Mouse (Mus musculus) stomach, embryonic 14.5 days (tissue): ENCODE data around the gene Aak1. TPM values are rescaled to one million over a fixed set of nuclear protein-coding genes. Genes with fewer than 3 reads are reported as not detected.

ENCODE experiments used
- ATAC-seq: fragments of 200-750 bp; cut with Nextera tagmentation; 2 replicates; pipeline ENCODE4 v1.8.0; 2017; ENCODE audit warnings: low read depth, moderate TSS enrichment; ENCODE audit not compliant: insufficient number of reproducible peaks, insufficient read depth, low FRiP score
- H3K27ac ChIP-seq: fragments of 300-500 bp; sonication (generic); 2 replicates; pipeline ENCODE4 v1.5.1; 2014; ENCODE audit warnings: mild to moderate bottlenecking, low read length, moderate library complexity, mixed read lengths
- H3K27me3 ChIP-seq: fragments of 300-500 bp; sonication (generic); 2 replicates; pipeline ENCODE4 v1.6.1; 2014; ENCODE audit warnings: low read length, control low read depth, mixed read lengths; ENCODE audit not compliant: control insufficient read depth, insufficient read depth
- H3K36me3 ChIP-seq: fragments of 300-500 bp; sonication (generic); 2 replicates; pipeline ENCODE4 v1.6.1; 2014; ENCODE audit warnings: mild to moderate bottlenecking, control low read depth, low read length, moderate library complexity, mixed read lengths; ENCODE audit not compliant: control insufficient read depth, insufficient read depth
- H3K4me1 ChIP-seq: fragments of 300-500 bp; sonication (generic); 2 replicates; pipeline ENCODE4 v1.6.1; 2014; ENCODE audit warnings: low read length, control low read depth, mixed read lengths; ENCODE audit not compliant: control insufficient read depth, insufficient read depth
- H3K4me2 ChIP-seq: fragments of 300-500 bp; sonication (generic); replicated peaks from 2 replicates; pipeline ENCODE4 v1.6.1; 2014; ENCODE audit warnings: low read depth, low read length, control low read depth
- H3K4me3 ChIP-seq: fragments of 300-500 bp; sonication (generic); 2 replicates; pipeline ENCODE4 v1.5.1; 2014; ENCODE audit warnings: low read depth, low read length, control low read depth
- H3K9ac ChIP-seq: fragments of 300-500 bp; sonication (generic); replicated peaks from 2 replicates; pipeline ENCODE4 v1.6.1; 2014; ENCODE audit warnings: low read depth, mild to moderate bottlenecking, control low read depth, low read length, moderate library complexity, mixed read lengths
- H3K9me3 ChIP-seq: fragments of 300-500 bp; sonication (generic); 2 replicates; pipeline ENCODE4 v1.6.1; 2016; ENCODE audit warnings: low read depth, low read length, control low read depth; ENCODE audit not compliant: control insufficient read depth
- WGBS: fragments of 180-500 bp; shearing (Covaris S2); extraction: QIAGEN DNeasy Blood & Tissue Kit; methylation state at CpG from one replicate; pipeline ENCODE4 v1.1.7; 2014; 5-methylcytosine and 5-hydroxymethylcytosine counted together
- polyA plus RNA-seq: library from polyadenylated mRNA; unstranded; fragments of >200 nt; fragmentation: Nextera tagmentation; extraction: Ambion mirVana; gene quantifications from 2 replicates; pipeline ENCODE4 v1.2.1, GENCODE M21; 2014

Gene Aak1
- polyA plus RNA-seq, 1 experiment from 2014 or later: 28.6 TPM

DNA sequence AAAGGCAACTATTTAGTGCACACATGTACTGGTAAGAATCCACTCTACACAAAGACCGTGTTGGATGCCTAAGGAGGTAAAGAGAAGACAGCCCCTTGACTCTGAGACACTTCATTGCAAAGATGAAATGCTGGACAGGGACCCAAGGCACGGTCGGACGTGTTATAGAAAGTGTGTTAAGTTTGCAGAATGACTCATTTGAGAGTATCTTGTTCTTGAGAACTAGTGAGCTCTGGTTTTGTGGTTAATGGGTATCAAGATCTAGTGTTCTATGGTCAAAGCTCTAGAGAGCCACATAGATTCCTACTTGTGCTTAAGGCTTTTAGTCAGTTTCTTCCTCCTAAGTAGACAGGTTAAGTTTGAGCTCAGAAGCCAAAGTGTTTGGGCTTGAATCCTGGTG lies 2.9 kb upstream of the Aak1 start:
- Histone ChIP-seq H3K9ac (no peak overlapping the region), H3K27me3 (no peaks in the 10 kb centered on the region), H3K27ac (no peak overlapping the region), H3K36me3 (no peaks in the 10 kb centered on the region), H3K4me2 (no peak overlapping the region), H3K9me3 (no peaks in the 10 kb centered on the region), H3K4me1 (peaks cover 16% of the 10 kb centered on the region), H3K4me3 (no peak overlapping the region)
- WGBS: 88% methylated on average over 4 of the region's 4 CpGs
- ATAC-seq: no peak

DNA sequence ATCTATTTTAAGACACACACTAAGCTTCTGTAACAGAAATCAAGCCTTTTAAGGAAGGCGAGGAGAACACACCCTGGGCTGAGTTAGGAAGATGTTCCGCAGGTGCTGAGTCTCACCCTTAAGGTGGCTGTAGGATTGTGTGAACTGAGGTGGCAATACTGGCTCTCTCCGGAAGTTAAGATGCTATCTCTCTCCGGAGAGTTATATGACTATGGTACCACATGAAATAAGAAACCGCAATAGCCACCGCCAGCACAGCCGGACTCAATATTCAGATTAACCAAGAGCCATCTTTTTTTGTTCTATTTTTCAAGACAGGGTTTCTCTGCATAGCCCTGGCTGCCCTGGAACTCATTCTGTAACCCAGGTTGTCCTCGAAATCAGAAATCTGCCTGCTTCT lies 1.5 kb upstream of the Aak1 start:
- Histone ChIP-seq H3K9me3 (no peaks in the 10 kb centered on the region), H3K4me3 (no peak overlapping the region), H3K4me1 (peaks cover 28% of the 10 kb centered on the region), H3K27me3 (no peaks in the 10 kb centered on the region), H3K9ac (no peak overlapping the region), H3K4me2 (peak overlapping the region; percentile 76; the same call in 1 of the 2 replicates), H3K27ac (no peak overlapping the region), H3K36me3 (no peaks in the 10 kb centered on the region)
- 93% methylated on average over 8 of the region's 8 CpGs for WGBS
- ATAC-seq: no peak

DNA sequence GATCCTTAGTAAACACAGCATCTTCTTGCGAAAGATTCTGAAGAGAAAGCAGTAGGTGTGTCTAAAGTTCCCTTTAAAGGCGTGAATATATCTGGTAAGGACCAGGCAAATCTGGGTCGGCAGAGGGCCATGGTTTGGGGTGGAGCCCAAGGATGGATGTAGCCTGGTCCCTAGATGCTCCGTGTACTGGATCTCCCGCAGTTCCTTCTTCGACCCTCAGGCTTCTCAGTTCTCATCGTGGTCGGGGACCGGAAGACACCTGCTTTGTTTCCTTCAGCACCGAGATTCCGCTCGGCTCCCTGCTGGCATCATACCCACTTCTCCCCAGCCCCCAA lies 770 bp upstream of the Aak1 start:
- H3K9ac ChIP-seq: peak overlapping the region; percentile 85; the same call in 1 of the 2 replicates
- peak overlapping the region; percentile 86 for H3K4me3 ChIP-seq
- H3K4me1 ChIP-seq: peaks cover 28% of the 10 kb centered on the region
- no peak for ATAC-seq
- H3K4me2 ChIP-seq: peak overlapping the region; percentile 76
- peak overlapping the region; percentile 96 for H3K27ac ChIP-seq
- WGBS: 1% methylated on average over 12 of the region's 12 CpGs
- H3K27me3 ChIP-seq: no peaks in the 10 kb centered on the region
- no peaks in the 10 kb centered on the region for H3K36me3 ChIP-seq
- no peaks in the 10 kb centered on the region for H3K9me3 ChIP-seq

DNA sequence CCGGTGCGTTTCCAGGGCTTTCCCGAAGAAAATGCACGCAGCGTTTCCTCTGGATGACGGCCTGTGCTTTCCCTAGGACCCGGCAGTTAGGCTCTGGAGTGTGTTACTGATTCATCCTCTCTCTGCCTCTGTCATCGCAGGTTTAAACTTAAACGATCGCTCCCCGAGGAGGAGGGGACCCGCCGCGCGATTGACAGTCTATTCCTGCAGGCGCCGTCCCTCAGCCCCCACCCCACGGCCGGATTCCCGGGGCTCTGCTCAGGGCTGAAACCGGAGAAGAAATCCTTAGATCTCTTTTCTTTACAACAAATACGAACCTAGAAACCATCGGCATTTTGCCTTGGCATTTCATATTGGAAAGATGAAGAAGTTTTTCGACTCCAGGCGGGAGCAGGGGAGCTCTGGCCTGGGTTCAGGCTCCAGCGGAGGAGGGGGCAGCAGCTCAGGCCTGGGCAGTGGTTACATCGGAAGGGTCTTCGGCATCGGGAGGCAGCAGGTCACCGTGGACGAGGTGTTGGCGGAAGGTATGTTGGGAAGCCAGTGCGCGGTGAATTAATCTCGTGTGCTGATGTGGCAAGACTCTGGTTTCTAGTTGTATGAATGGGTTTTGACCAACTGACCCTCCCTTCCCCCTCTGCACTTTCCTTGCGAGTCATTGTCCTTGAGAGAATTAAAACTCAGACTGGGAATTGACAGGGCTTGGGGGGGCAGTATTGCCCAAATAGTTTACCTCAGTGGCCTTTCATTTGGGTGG lies 552 bp downstream of the Aak1 start:
- peak overlapping the region; percentile 91 for H3K4me2 ChIP-seq
- H3K27me3 ChIP-seq: no peaks in the 10 kb centered on the region
- H3K9ac ChIP-seq: peak overlapping the region; percentile 85
- peak overlapping the region; percentile 96 for H3K27ac ChIP-seq
- peaks cover 34% of the 10 kb centered on the region for H3K4me1 ChIP-seq
- peak; percentile 53; the same call in 1 of the 2 replicates for ATAC-seq
- H3K9me3 ChIP-seq: no peaks in the 10 kb centered on the region
- no peaks in the 10 kb centered on the region for H3K36me3 ChIP-seq
- under 1% methylated on average over 36 of the region's 36 CpGs for WGBS
- peak overlapping the region; percentile 86 for H3K4me3 ChIP-seq

DNA sequence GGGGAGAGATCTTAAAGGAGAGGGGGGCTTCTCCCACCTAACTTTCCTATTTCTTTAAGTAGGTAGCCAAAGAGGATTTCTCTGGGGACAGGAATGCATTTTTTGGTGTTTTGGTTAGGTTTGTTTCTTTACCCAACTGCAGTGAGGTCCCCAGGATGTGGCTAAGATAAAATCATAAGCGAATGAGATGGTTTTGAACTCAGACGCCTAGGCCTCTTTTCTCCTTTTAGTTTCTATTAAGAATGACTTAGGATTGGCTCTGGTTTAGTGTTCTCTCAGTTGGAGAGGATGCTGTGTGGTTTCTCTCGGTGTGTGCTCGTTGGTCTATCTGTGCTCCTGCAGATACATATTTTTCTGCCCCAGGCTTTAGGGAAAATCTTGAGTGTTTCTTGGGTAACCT lies 1.3 kb downstream of the Aak1 start:
- 17% methylated on average over 4 of the region's 4 CpGs for WGBS
- Histone ChIP-seq H3K27me3 (no peaks in the 10 kb centered on the region), H3K4me3 (peak overlapping the region; percentile 86), H3K4me1 (peaks cover 34% of the 10 kb centered on the region), H3K27ac (peak overlapping the region; percentile 96; the same call in 1 of the 2 replicates), H3K9me3 (no peaks in the 10 kb centered on the region), H3K4me2 (peak overlapping the region; percentile 91), H3K36me3 (no peaks in the 10 kb centered on the region), H3K9ac (peak overlapping the region; percentile 85)
- no peak for ATAC-seq

DNA sequence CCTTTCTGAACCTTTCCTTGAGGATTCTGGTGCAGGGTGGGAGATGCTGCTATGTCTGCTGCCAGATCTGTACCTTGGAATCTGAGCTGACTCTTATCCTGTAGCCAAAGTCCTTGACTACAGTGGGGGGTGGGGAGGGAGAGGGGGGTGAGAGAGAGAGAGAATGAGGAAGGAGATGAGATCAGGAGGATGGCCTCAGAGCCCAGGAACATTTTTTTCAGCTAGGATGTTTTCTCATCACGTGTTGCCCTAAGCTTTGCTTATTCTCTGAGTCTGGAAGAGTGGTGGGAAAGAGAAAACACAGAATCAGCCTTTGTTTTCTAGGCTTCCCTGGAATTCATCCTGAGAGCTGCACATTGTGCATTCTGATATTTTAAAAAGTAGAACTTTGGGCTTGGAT lies 2.2 kb downstream of the Aak1 start:
- no peaks in the 10 kb centered on the region for H3K27me3 ChIP-seq
- WGBS: 4% methylated on average over 1 of the region's 1 CpGs
- no peaks in the 10 kb centered on the region for H3K36me3 ChIP-seq
- 0 out of 2 replicates have a peak overlapping the region, but pooled peaks have one; percentile 3 for H3K9ac ChIP-seq
- H3K9me3 ChIP-seq: no peaks in the 10 kb centered on the region
- no peak for ATAC-seq
- H3K4me3 ChIP-seq: peak overlapping the region; percentile 86; the same call in 1 of the 2 replicates
- peak overlapping the region; percentile 91; the same call in 1 of the 2 replicates for H3K4me2 ChIP-seq
- peaks cover 36% of the 10 kb centered on the region for H3K4me1 ChIP-seq
- H3K27ac ChIP-seq: no peak overlapping the region; the same call in 1 of the 2 replicates

DNA sequence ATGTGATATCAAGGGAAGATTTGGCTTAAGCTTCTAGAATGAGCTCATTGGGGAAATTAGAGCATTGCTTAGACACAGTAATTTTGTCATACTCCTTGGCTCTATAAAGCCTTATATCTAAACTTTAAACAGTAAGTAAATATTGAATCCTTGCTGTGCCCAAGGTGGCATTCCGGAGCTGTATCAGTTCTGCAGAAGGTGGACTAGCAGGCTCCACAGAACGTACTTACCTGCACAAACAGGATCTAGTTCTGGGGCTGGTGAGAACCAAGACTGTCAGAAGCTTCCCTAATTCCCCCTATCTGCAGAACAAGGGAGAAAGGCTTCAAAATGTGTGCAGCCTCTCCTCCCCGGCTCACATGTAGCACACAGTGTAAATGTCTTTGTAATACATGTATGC lies 4.6 kb downstream of the Aak1 start:
- 69% methylated on average over 3 of the region's 3 CpGs for WGBS
- ATAC-seq: no peak
- no peak overlapping the region for H3K27ac ChIP-seq

DNA sequence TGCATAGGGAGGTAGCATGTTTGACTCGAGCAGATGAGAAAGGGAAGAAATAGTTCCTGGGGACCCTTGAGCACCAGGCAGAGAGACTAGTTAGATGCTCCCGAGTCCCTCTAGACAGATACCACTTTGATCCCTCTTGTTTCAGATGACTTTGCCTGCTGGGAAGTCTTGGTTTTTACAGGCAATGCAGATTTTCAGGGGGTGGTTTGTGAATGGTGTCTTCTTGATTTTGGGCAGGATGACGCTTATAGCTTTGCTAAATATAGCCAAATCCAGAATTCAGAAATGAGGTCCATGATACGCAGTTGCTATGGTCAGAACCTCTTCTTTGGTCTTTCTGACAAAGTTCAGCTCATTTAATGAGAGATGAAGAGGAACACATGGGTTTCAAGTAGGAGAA lies 5.6 kb downstream of the Aak1 start:
- no peak for ATAC-seq
- H3K4me3 ChIP-seq: no peak overlapping the region
- 85% methylated on average over 4 of the region's 4 CpGs for WGBS
- H3K4me1 ChIP-seq: peaks cover 29% of the 10 kb centered on the region
- H3K27me3 ChIP-seq: no peaks in the 10 kb centered on the region
- no peak overlapping the region for H3K4me2 ChIP-seq
- H3K9me3 ChIP-seq: no peaks in the 10 kb centered on the region
- peaks cover 5% of the 10 kb centered on the region; the same call in 1 of the 2 replicates for H3K36me3 ChIP-seq
- no peak overlapping the region for H3K27ac ChIP-seq
- H3K9ac ChIP-seq: no peak overlapping the region

More for the DNA sequence above, 4.6 kb downstream of the Aak1 start:
- H3K27me3 ChIP-seq: no peaks in the 10 kb centered on the region
- H3K9ac ChIP-seq: no peak overlapping the region
- H3K9me3 ChIP-seq: no peaks in the 10 kb centered on the region
- no peak overlapping the region for H3K4me2 ChIP-seq
- no peaks in the 10 kb centered on the region for H3K36me3 ChIP-seq
- H3K4me3 ChIP-seq: no peak overlapping the region
- H3K4me1 ChIP-seq: peaks cover 29% of the 10 kb centered on the region
